Mouse (Mus musculus) NIH3T3 (cell line): Measurements from ENCODE around the gene Zfp653.
"Not testable (repeated sequence)": the region's sequence is repeated elsewhere in the genome, so short reads cannot be mapped to it uniquely, and the experiment has no call there.

Source experiments
- DNase-seq: peaks from one replicate; pipeline ENCODE4 v3.0.0-alpha.2; 2012; ENCODE audit warnings: low read depth

The Zfp653 gene

DNA sequence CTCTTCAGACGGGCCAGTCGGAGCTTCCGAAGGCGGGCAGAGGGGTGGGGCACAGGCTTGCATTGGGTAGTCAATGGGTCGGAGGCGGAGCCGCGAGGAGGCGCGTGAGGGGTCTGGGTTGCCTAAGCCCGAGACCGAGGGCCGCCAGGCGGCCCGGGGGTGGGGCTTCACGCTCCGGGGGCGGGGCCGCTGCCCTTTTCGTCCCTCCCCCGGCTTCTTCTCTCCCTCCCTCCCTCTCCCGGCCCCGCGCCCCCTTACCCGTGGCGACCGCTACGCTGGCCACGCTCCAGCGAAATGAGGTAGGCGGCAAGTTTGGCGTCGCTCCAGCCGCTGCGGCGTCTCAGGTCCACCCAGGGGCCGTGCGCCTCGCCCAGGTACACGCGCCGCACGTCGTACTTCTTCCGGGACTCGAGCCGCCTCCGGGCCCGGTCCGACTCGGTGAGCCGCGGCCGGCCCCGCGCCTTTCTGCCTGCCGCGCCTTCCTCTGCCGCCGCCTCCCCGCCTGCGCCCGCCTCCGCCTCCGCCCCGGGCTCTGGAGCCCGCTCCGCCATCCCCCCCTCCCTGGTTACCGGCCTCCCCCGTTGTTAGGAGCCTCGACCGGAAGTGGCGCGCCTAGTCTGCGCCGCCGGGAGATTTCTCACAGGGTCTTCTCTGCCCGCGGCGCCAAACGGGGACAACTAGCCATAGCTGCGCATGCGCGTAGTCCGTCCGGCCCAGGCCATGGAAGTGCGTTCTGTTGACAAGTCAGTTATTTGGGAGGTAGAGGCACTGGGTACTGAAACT lies at the start of gene Zfp653, which contains the start of gene Gm49318:
Gene Zfp653, minus strand, starts transcription at position 586 of the 783 bp plus-strand sequence.
Gene Gm49318, minus strand, starts transcription at position 469 of the 783 bp plus-strand sequence.
- peak; percentile 98 for DNase-seq

DNA sequence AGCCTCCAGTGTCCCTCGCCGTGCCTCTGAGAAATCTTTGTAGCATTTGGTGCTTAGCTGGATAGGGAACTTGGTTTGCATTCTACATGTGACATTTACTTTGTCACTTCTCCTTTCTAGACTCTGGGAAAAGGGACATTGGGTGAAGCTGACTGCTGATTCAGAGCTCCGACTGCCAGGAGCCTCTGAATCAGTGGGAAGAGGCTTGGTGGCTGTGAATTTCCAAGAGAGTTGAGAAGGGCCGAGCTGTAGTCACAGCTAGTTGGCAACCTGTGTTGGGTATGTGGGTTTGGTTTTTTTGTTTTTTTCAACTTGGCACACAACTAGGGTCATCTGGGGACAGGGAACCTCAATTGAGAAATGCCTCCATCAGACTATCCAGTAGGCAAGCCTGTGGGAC lies 48.4 kb upstream of the Zfp653 start:
- no peak for DNase-seq

DNA sequence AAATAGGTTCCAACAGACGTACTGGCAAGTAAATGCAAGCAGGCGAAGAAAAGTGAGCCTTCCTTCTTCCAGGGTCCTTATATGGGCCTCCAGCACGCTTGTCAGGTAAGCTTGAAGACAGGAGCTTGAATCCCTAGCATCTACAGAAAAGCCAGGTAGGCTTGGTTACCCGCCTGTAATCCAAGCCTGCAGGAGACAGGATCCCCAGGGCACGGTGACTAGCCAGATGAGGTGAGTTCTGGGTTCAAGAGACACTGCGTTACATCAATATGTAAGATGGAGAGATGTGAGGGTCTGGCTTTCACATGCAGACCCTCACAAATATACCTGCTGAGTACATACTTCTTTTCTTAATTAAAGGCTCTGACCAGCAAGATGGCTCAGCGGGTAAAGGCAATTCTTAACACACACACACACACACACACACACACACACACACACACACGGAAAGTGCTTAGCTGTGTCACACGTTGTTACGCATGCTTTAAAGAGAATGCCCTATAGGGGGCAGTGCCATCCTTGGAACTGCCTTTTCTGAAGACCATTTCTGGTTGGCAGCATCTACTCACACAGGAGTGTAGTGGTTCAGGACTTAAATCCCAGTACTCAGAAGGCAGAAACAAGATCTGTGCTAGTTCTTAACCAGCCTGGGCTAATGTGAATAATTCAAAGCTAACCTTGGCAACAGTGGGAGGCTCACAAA lies 46.7 kb upstream of the Zfp653 start:
- peak; percentile 83 for DNase-seq

DNA sequence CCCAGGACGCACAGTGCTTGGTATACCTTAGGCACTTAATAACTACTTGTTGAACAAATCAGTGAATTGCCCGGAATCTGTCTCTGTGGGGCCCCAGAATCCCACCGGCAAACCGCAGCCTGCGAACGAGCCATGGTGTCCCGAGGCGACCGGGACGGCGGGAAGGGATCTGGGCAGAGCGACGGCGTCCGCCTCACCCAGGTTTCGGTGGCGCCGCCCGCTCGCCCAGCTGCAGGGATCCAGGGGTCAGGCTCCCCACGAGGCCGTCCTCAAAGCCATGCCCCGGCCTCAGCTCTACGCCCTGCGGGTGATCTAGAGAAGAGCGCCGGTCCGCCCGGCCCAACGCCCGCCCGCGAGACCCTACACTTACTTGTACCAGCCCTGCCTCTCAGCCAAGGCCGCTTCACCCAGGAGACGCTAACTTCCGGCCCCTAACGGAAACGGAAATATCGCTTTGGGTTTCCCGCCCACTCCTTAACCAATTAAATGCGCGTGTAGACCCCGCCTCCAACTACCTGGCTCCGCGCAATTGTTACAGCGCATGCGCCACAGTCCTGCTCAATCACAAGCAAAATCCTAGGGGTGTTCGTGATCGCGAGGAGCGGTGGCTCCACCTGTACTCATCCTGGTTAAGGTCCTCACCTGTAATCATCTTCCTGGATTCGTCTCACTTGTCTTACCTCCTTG lies 45.7 kb upstream of the Zfp653 start, which contains the start of gene Elof1:
Gene Elof1, minus strand, starts transcription at position 433 of the 687 bp plus-strand sequence.
- peak; percentile 96 for DNase-seq

DNA sequence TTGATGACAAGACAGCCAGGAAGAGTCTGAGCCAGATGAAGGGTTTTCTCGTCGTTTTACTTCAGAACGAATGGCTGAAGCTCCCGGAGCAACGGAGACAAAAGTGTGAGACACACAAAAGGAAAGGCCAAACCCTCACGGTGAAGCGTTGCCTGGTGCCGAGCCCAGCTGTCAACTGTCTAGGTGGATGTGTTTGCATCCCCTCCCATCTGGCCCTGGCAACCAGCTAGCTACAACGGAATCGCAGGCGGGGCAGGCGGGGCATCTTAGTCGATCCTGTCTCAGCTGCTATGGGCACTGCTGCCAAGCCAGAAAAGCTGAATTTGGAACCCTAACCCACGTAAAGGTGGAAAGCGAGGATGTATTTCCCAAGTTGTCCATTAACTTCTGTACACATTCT lies 44.9 kb upstream of the Zfp653 start:
- no peak for DNase-seq

DNA sequence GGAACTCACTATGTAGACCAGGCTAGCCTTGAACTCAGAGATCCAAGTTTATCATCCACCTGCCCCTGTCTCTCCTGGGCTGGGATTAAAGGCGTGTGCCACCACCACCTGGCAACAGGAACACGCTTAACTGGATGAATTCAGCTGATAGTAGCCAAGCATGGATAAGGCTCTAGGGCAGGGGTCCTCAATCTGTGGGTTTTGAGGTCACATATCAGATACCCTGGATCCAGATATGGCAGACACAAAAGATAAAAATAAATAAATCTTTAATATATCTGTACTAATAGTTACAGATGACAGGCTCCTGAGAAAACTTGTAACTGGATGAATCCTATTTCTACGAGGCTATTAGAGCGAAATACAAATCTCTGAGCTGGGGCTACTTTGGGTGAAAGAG lies 44.5 kb upstream of the Zfp653 start:
- no peak for DNase-seq

DNA sequence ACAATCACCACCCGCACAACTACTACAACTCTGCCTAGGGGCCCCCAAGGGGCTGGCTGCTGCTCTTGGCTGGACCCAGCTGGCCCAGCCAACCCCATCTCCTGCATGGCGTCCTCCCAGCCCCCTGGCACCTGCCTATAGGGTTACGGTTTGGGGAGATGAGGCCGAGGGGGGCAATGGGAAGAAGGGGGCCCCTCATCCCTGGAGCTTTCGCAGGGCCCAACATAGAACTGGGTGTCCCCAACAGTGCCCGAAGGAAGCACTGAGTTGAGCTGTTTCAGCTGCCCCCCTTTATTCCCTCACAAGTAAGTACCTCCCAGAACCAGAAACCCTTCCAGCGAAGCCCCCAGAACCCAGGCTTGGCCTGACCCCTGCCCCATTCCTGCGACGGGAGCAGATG lies 37.0 kb upstream of the Zfp653 start:
- no peak for DNase-seq

DNA sequence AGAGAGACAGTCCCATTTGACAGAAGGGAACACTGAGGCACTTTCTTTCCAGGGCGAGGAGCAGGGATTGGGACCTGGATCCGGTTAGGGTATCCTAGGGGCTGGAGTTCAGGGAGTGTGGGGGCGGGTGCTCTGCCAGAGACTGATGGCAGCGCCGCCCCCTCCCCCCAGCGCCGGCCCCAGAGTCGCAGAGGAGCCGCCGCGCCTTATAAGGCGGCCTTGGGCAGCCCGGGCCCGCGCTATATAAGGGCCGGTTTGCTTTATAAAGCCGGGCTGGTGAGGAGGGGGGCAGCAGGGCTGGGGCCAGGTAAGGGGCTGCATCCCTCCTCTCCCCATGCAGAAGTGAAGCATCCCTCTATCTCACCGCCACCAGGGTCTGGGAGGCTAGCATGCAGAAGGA lies 28.7 kb upstream of the Zfp653 start:
- no peak for DNase-seq

GRCm38 (mm10) chr9:22098993-22099696 lies 28.0 kb upstream of the Zfp653 start, which contains the start of gene Cnn1:
TSS of gene Cnn1 (plus strand) at chr9:22099216.
- DNase-seq = peak; percentile 67

GRCm38 (mm10) chr9:22095854-22096307 lies 24.7 kb upstream of the Zfp653 start:
- peak; percentile 67 for DNase-seq

DNA sequence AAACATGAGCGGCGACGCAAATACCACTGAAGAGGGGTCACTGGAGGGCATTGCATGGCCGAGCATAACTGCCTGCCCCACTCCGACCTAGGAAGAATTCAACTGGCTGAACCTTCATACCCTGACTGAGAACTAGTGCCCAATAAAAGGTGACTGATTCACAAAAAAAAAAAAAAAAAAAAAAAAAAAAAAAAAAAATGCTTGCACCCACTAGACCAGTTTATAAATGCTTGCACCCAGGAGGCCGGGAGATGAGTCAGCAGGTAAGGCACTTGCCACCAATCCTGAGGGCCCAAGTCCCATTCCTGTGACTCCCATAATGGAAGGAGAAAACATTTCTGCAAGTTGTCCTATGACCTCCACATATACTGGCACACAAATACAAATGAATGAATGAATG lies 21.6 kb upstream of the Zfp653 start:
- no peak for DNase-seq

GRCm38 (mm10) chr9:22089986-22090385 lies 18.8 kb upstream of the Zfp653 start:
- peak; percentile 77 for DNase-seq

DNA sequence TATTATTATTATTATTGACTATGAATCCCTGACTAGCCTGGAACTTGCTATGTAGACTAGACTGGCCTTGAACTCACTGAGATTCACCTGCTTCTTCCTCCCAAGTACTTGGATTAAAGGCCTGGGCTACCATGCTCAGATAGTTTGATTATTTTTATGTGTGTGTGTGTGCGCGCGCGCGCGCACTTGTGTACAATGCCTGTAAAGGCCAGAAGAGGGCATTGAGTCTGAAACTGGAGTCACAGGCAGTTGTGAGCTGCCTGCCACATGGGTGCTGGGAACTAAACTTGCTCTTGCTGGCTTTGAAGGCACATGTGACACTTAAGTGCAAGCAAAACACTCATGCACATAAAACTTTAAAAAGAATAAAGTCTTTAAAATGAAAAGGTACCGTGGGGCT lies 18.1 kb upstream of the Zfp653 start:
- peak; percentile 11 for DNase-seq

GRCm38 (mm10) chr9:22087034-22087618 lies 15.9 kb upstream of the Zfp653 start:
- DNase-seq = peak; percentile 8

- no peak for DNase-seq
These were observed 14.8 kb upstream of the Zfp653 start for GRCm38 (mm10) chr9:22086012-22086411.

DNA sequence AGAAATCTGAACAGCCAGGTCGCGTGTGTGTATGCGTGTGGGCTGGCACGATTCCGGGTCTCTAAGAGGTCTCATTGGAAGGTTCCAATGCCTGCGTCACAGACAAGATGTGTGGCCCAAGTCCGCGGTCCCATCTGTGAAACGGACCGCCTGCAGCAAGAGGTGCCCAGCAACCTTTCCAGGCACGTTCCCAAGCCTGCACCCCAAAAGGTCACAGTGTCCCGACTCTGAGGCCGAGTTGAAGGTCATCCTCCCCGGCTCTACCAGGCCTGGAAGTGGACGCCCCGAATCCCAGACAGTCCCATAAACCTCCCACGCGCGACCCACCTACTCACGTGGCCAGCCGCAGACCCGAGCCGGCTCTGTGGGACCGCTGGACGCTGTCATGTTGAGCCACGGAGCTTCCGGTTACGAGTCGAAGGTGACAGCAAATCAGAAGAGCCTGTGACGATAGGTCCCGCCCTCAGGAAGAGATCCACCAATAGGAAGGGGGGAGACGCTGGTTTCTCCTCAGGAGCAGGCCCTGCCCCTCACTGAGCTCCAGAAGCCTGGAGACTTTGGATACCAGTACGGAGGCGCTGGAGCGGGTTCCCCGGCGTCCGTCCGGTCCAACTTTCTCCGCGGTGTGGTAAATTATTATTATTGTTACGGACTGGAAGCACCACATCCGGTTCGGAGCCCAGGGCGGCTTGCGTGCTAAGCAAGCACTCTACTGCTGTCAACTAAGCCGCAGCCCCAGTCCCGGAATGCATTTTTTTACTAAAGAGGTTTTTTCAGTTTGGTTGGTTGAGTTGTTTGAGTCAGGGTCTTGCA lies 14.1 kb upstream of the Zfp653 start, which contains the start of gene Ecsit:
Gene Ecsit, minus strand, starts transcription at position 417 of the 813 bp plus-strand sequence.
- peak; percentile 95 for DNase-seq

- DNase-seq = no peak
These were observed 13.5 kb upstream of the Zfp653 start for GRCm38 (mm10) chr9:22084667-22085021.

GRCm38 (mm10) chr9:22076223-22076622 lies 5.0 kb upstream of the Zfp653 start:
- no peak for DNase-seq

DNA sequence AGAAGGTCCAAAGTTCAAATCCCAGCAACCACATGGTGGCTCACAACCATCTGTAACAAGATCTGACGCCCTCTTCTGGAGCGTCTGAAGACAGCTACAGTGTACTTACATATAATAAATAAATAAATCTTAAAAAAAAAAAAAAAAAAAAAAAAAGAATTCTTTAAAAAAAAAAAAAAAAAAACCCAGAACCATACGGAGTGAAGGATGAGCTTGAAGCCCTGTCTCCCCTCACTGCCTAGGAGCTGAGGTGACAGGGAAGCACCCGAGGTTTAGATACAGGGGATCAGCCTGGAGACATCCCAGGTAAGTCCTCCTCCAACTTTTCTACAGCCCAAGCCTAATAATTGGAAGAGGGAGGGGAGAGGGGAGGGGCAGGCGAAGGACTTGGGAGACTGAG lies 4.6 kb upstream of the Zfp653 start:
- DNase-seq = not testable (repeated sequence)

GRCm38 (mm10) chr9:22072276-22072675 lies 1.1 kb upstream of the Zfp653 start:
- no peak for DNase-seq
